Mouse (Mus musculus) kidney, embryonic 16.5 days (tissue): ENCODE measurements around the gene Bicc1. TPM values are rescaled to one million over a fixed set of nuclear protein-coding genes. Genes with fewer than 3 reads are reported as not detected.

ENCODE experiments used
- ATAC-seq: fragments of 200-750 bp; cut with Nextera tagmentation; 2 replicates; pipeline ENCODE4 v1.8.0; 2017; ENCODE audit warnings: moderate TSS enrichment; ENCODE audit not compliant: low FRiP score, low TSS enrichment
- H3K27ac ChIP-seq: fragments of 300-500 bp; sonication (generic); 2 replicates; pipeline ENCODE4 v1.5.1; 2014; ENCODE audit warnings: low read length
- H3K27me3 ChIP-seq: fragments of 300-500 bp; sonication (generic); 2 replicates; pipeline ENCODE4 v1.6.1; 2014; ENCODE audit warnings: low read length, control low read depth, mixed read lengths; ENCODE audit not compliant: insufficient read depth
- H3K36me3 ChIP-seq: fragments of 300-500 bp; sonication (generic); 2 replicates; pipeline ENCODE4 v1.6.1; 2014; ENCODE audit warnings: low read length, control low read depth, mixed read lengths; ENCODE audit not compliant: insufficient read depth
- H3K4me1 ChIP-seq: fragments of 300-500 bp; sonication (generic); 2 replicates; pipeline ENCODE4 v1.6.1; 2014; ENCODE audit warnings: low read length, control low read depth, mixed read lengths; ENCODE audit not compliant: insufficient read depth
- H3K4me2 ChIP-seq: fragments of 300-500 bp; sonication (generic); replicated peaks from 2 replicates; pipeline ENCODE4 v1.6.1; 2014; ENCODE audit warnings: low read depth, low read length
- H3K4me3 ChIP-seq: fragments of 300-500 bp; sonication (generic); 2 replicates; pipeline ENCODE4 v1.5.1; 2014; ENCODE audit warnings: mild to moderate bottlenecking, low read length
- H3K9ac ChIP-seq: fragments of 300-500 bp; sonication (generic); replicated peaks from 2 replicates; pipeline ENCODE4 v1.6.1; 2014; ENCODE audit warnings: low read length
- H3K9me3 ChIP-seq: fragments of 300-500 bp; sonication (generic); 2 replicates; pipeline ENCODE4 v1.6.1; 2016; ENCODE audit warnings: low read length, control low read depth
- WGBS: fragments of 180-500 bp; shearing (Covaris S2); extraction: QIAGEN DNeasy Blood & Tissue Kit; methylation state at CpG from one replicate; pipeline ENCODE4 v1.1.7; 2014; 5-methylcytosine and 5-hydroxymethylcytosine counted together
- polyA plus RNA-seq: library from polyadenylated mRNA; unstranded; fragments of >200 nt; fragmentation: Nextera tagmentation; extraction: Ambion mirVana; gene quantifications from 2 replicates; pipeline ENCODE4 v1.2.1, GENCODE M21; 2015

Gene Bicc1
- polyA plus RNA-seq, 1 experiment from 2014 or later = 48.0 TPM

- WGBS = 79% methylated on average over 4 of the region's 4 CpGs
- H3K27me3 ChIP-seq = no peaks in the 10 kb centered on the region
- H3K4me3 ChIP-seq = no peak overlapping the region
- no peak for ATAC-seq
- H3K4me2 ChIP-seq = no peak overlapping the region
- no peaks in the 10 kb centered on the region for H3K4me1 ChIP-seq
- H3K9ac ChIP-seq = no peak overlapping the region
- no peaks in the 10 kb centered on the region for H3K36me3 ChIP-seq
- no peaks in the 10 kb centered on the region for H3K9me3 ChIP-seq
- H3K27ac ChIP-seq = no peak overlapping the region
Measured at GRCm38 (mm10) chr10:71086571-71087358, 72.7 kb downstream of the Bicc1 start.

- Histone ChIP-seq H3K4me1 (no peaks in the 10 kb centered on the region), H3K27ac (no peak overlapping the region), H3K4me2 (no peak overlapping the region), H3K9ac (no peak overlapping the region), H3K9me3 (no peaks in the 10 kb centered on the region), H3K36me3 (no peaks in the 10 kb centered on the region), H3K4me3 (no peak overlapping the region), H3K27me3 (no peaks in the 10 kb centered on the region)
- ATAC-seq = no peak
- WGBS = 85% methylated on average over 6 of the region's 6 CpGs
Measured at GRCm38 (mm10) chr10:71082986-71083385, 76.5 kb downstream of the Bicc1 start.

- H3K4me3 ChIP-seq = no peak overlapping the region
- no peaks in the 10 kb centered on the region for H3K36me3 ChIP-seq
- 87% methylated on average over 5 of the region's 5 CpGs for WGBS
Measured at GRCm38 (mm10) chr10:71078856-71079255, 80.6 kb downstream of the Bicc1 start.

GRCm38 (mm10) chr10:71065009-71065408, 94.5 kb downstream of the Bicc1 start:
- Histone ChIP-seq H3K4me2 (no peak overlapping the region), H3K36me3 (no peaks in the 10 kb centered on the region), H3K4me1 (peaks cover 16% of the 10 kb centered on the region), H3K9ac (no peak overlapping the region), H3K9me3 (no peaks in the 10 kb centered on the region), H3K27ac (no peak overlapping the region), H3K4me3 (no peak overlapping the region), H3K27me3 (no peaks in the 10 kb centered on the region)
- ATAC-seq = no peak
- 51% methylated on average over 4 of the region's 4 CpGs for WGBS

More at GRCm38 (mm10) chr10:71078856-71079255, 80.6 kb downstream of the Bicc1 start:
- no peak overlapping the region for H3K4me2 ChIP-seq
- no peak overlapping the region for H3K27ac ChIP-seq
- no peaks in the 10 kb centered on the region for H3K27me3 ChIP-seq
- H3K9me3 ChIP-seq = no peaks in the 10 kb centered on the region
- H3K9ac ChIP-seq = no peak overlapping the region
- ATAC-seq = no peak
- H3K4me1 ChIP-seq = no peaks in the 10 kb centered on the region

- no peaks in the 10 kb centered on the region for H3K27me3 ChIP-seq
- H3K36me3 ChIP-seq = no peaks in the 10 kb centered on the region
- peak; percentile 50; the same call in 1 of the 2 replicates for ATAC-seq
- H3K4me3 ChIP-seq = no peak overlapping the region
- no peak overlapping the region for H3K4me2 ChIP-seq
- WGBS = 67% methylated on average over 6 of the region's 6 CpGs
- H3K27ac ChIP-seq = no peak overlapping the region
- H3K4me1 ChIP-seq = peaks cover 16% of the 10 kb centered on the region
- H3K9ac ChIP-seq = no peak overlapping the region
- H3K9me3 ChIP-seq = no peaks in the 10 kb centered on the region
Measured at GRCm38 (mm10) chr10:71064576-71064975, 94.9 kb downstream of the Bicc1 start.

- Histone ChIP-seq H3K4me1 (peaks cover 27% of the 10 kb centered on the region), H3K27me3 (no peaks in the 10 kb centered on the region), H3K36me3 (no peaks in the 10 kb centered on the region), H3K4me3 (no peak overlapping the region), H3K9me3 (no peaks in the 10 kb centered on the region), H3K4me2 (no peak overlapping the region), H3K9ac (no peak overlapping the region), H3K27ac (no peak overlapping the region)
- ATAC-seq = no peak
- 55% methylated on average over 6 of the region's 6 CpGs for WGBS
Measured at GRCm38 (mm10) chr10:71062151-71062550, 97.3 kb downstream of the Bicc1 start.

- no peaks in the 10 kb centered on the region for H3K9me3 ChIP-seq
- no peak overlapping the region for H3K27ac ChIP-seq
Measured at GRCm38 (mm10) chr10:71060269-71060668, 99.2 kb downstream of the Bicc1 start.

GRCm38 (mm10) chr10:71058616-71059247, 100.8 kb downstream of the Bicc1 start:
- H3K9me3 ChIP-seq = no peaks in the 10 kb centered on the region
- peak overlapping the region; percentile 65 for H3K27ac ChIP-seq
- H3K4me2 ChIP-seq = no peak overlapping the region
- no peaks in the 10 kb centered on the region for H3K27me3 ChIP-seq
- H3K4me3 ChIP-seq = no peak overlapping the region
- WGBS = 41% methylated on average over 14 of the region's 14 CpGs
- ATAC-seq = peak; percentile 35; the same call in 1 of the 2 replicates
- H3K4me1 ChIP-seq = peaks cover 25% of the 10 kb centered on the region
- no peaks in the 10 kb centered on the region for H3K36me3 ChIP-seq
- H3K9ac ChIP-seq = peak overlapping the region; percentile 31; the same call in 1 of the 2 replicates

More at GRCm38 (mm10) chr10:71060269-71060668, 99.2 kb downstream of the Bicc1 start:
- peaks cover 28% of the 10 kb centered on the region for H3K4me1 ChIP-seq
- H3K27me3 ChIP-seq = no peaks in the 10 kb centered on the region
- WGBS = 52% methylated on average over 2 of the region's 2 CpGs
- H3K4me3 ChIP-seq = no peak overlapping the region
- no peak overlapping the region for H3K4me2 ChIP-seq
- no peak overlapping the region for H3K9ac ChIP-seq
- ATAC-seq = no peak
- H3K36me3 ChIP-seq = no peaks in the 10 kb centered on the region

GRCm38 (mm10) chr10:71058070-71058469, 101.4 kb downstream of the Bicc1 start:
- Histone ChIP-seq H3K4me2 (no peak overlapping the region), H3K27me3 (no peaks in the 10 kb centered on the region), H3K9ac (no peak overlapping the region), H3K4me1 (peaks cover 25% of the 10 kb centered on the region), H3K27ac (no peak overlapping the region), H3K9me3 (no peaks in the 10 kb centered on the region), H3K4me3 (no peak overlapping the region), H3K36me3 (no peaks in the 10 kb centered on the region)
- WGBS = 82% methylated on average over 5 of the region's 5 CpGs
- ATAC-seq = no peak

- H3K27me3 ChIP-seq = no peaks in the 10 kb centered on the region
- H3K4me1 ChIP-seq = peaks cover 19% of the 10 kb centered on the region
- H3K4me3 ChIP-seq = no peak overlapping the region
- no peaks in the 10 kb centered on the region for H3K9me3 ChIP-seq
- WGBS = 49% methylated on average over 9 of the region's 9 CpGs
- no peak overlapping the region for H3K9ac ChIP-seq
- no peak for ATAC-seq
- no peaks in the 10 kb centered on the region for H3K36me3 ChIP-seq
- H3K4me2 ChIP-seq = no peak overlapping the region
- peak overlapping the region; percentile 38; the same call in 1 of the 2 replicates for H3K27ac ChIP-seq
Measured at GRCm38 (mm10) chr10:71052748-71053147, 106.8 kb downstream of the Bicc1 start.
